Mouse (Mus musculus) G1E-ER4 (cell line): ENCODE results near the gene Dhrs3. TPM values are rescaled to one million over a fixed set of nuclear protein-coding genes. Genes with fewer than 3 reads are reported as not detected.

Source experiments
- GATA1 ChIP-seq: IDR thresholded peaks from one replicate; pipeline ENCODE4 v1.8.0; 2012; ENCODE audit warnings: low read length, inconsistent platforms
- polyA plus RNA-seq: library from polyadenylated mRNA; stranded (reverse); fragments of >175 nt; gene quantifications from 2 replicates; pipeline ENCODE4 v1.2.3, GENCODE M21; 2012

Gene Dhrs3
- polyA plus RNA-seq, 1 experiment, result 0.27 TPM

GRCm38 (mm10) chr4:144893561-144894486, 1.2 kb downstream of the Dhrs3 start:
- TF ChIP-seq GATA1, result no peak

GRCm38 (mm10) chr4:144894487-144895210, 2.0 kb downstream of the Dhrs3 start:
- no peak for TF ChIP-seq GATA1

- no peak for TF ChIP-seq GATA1
Measured at GRCm38 (mm10) chr4:144895211-144895590, 2.6 kb downstream of the Dhrs3 start.

- TF ChIP-seq GATA1, result no peak
Measured at GRCm38 (mm10) chr4:144896321-144896720, 3.7 kb downstream of the Dhrs3 start.

- TF ChIP-seq GATA1, result no peak
Measured at GRCm38 (mm10) chr4:144898036-144898649, 5.5 kb downstream of the Dhrs3 start.

GRCm38 (mm10) chr4:144898737-144899136, 6.1 kb downstream of the Dhrs3 start:
- TF ChIP-seq GATA1, result no peak

GRCm38 (mm10) chr4:144901561-144902111, 9.0 kb downstream of the Dhrs3 start:
- TF ChIP-seq GATA1, result no peak

GRCm38 (mm10) chr4:144903088-144903487, 10.5 kb downstream of the Dhrs3 start:
- TF ChIP-seq GATA1, result no peak

- TF ChIP-seq GATA1, result no peak
Measured at GRCm38 (mm10) chr4:144903932-144904331, 11.3 kb downstream of the Dhrs3 start.

- TF ChIP-seq GATA1, result no peak
Measured at GRCm38 (mm10) chr4:144905128-144905527, 12.5 kb downstream of the Dhrs3 start.

- TF ChIP-seq GATA1, result no peak
Measured at GRCm38 (mm10) chr4:144906001-144906889, 13.6 kb downstream of the Dhrs3 start.

- no peak for TF ChIP-seq GATA1
Measured at GRCm38 (mm10) chr4:144906978-144907703, 14.5 kb downstream of the Dhrs3 start.

- no peak for TF ChIP-seq GATA1
Measured at GRCm38 (mm10) chr4:144908825-144909224, 16.2 kb downstream of the Dhrs3 start.

- no peak for TF ChIP-seq GATA1
Measured at GRCm38 (mm10) chr4:144910281-144910680, 17.7 kb downstream of the Dhrs3 start.
